Mouse (Mus musculus) forebrain, postnatal 0 days (tissue): ENCODE measurements at regions not wholly inside any gene's neighbourhood (a gene's known extent, or its start where the extent isn't known, plus 50 kb on each side); places are given as distances from the start of the nearest gene placed in this dataset.

Experiments
- ATAC-seq: fragments of 200-750 bp; cut with Nextera tagmentation; 2 replicates; pipeline ENCODE4 v1.8.0; 2017; ENCODE audit warnings: mild to moderate bottlenecking, moderate library complexity
- DNase-seq: peaks from one replicate; pipeline ENCODE4 v3.0.0-alpha.2; 2015
- H3K27ac ChIP-seq: fragments of 300-500 bp; sonication (generic); 2 replicates; pipeline ENCODE4 v1.5.1; 2014; ENCODE audit warnings: low read depth, mild to moderate bottlenecking, antibody characterized with exemption, low read length, moderate library complexity, mixed read lengths
- H3K27me3 ChIP-seq: fragments of 300-500 bp; sonication (generic); 2 replicates; pipeline ENCODE4 v1.6.1; 2014; ENCODE audit warnings: mild to moderate bottlenecking, low read length, mixed read lengths; ENCODE audit not compliant: insufficient read depth
- H3K36me3 ChIP-seq: fragments of 300-500 bp; sonication (generic); 2 replicates; pipeline ENCODE4 v1.6.1; 2014; ENCODE audit warnings: mild to moderate bottlenecking, moderate library complexity; ENCODE audit not compliant: insufficient read depth
- H3K4me1 ChIP-seq: fragments of 300-500 bp; sonication (generic); 2 replicates; pipeline ENCODE4 v1.6.1; 2014; ENCODE audit warnings: antibody characterized with exemption; ENCODE audit not compliant: insufficient read depth
- H3K4me2 ChIP-seq: fragments of 300-500 bp; sonication (generic); 2 replicates; pipeline ENCODE4 v1.6.1; 2014; ENCODE audit warnings: low read depth, mild to moderate bottlenecking, moderate library complexity
- H3K4me3 ChIP-seq: fragments of 300-500 bp; sonication (generic); 2 replicates; pipeline ENCODE4 v1.5.1; 2014; ENCODE audit warnings: low read depth, low read length, mixed read lengths
- H3K9ac ChIP-seq: fragments of 300-500 bp; sonication (generic); 2 replicates; pipeline ENCODE4 v1.6.1; 2014; ENCODE audit warnings: mild to moderate bottlenecking
- H3K9me3 ChIP-seq: fragments of 300-500 bp; sonication (generic); 2 replicates; pipeline ENCODE4 v1.6.1; 2016; ENCODE audit warnings: low read length
- CTCF ChIP-seq: sonication (generic); IDR thresholded peaks from 2 replicates; pipeline ENCODE4 v1.5.1; 2016; ENCODE audit warnings: antibody characterized with exemption, control low read depth, low read depth
- WGBS: fragments of 180-500 bp; shearing (Covaris S2); extraction: QIAGEN DNeasy Blood & Tissue Kit; methylation state at CpG from one replicate; pipeline ENCODE4 v1.1.7; 2014; 5-methylcytosine and 5-hydroxymethylcytosine counted together

DNA sequence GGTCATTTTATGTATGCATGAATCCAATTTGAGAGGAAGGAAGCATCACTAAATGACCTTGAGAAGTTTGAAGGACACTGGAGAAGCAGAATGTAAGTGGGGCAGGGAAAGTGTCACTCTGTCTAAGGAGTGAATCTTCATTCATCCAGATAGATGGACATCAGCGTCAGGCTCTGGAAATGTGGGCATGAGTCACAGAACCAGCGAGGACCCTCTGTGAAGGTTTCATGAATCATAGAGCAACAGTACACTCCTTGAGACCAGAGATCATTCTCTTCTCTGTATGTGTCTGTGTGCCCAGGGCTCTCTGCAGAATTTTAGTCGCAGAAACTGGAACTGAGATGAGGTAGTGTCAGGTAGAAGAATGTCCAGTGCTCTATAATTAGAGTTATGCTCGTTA is 62.4 kb upstream of the Lypd6 start:
- no peak overlapping the region for H3K4me2 ChIP-seq
- H3K4me3 ChIP-seq: no peak overlapping the region
- H3K36me3 ChIP-seq: no peaks in the 10 kb centered on the region
- WGBS: 80% methylated on average over 4 of the region's 4 CpGs
- H3K4me1 ChIP-seq: no peaks in the 10 kb centered on the region
- no peak for TF ChIP-seq CTCF
- no peak overlapping the region for H3K9ac ChIP-seq
- no peaks in the 10 kb centered on the region for H3K27me3 ChIP-seq
- ATAC-seq (no peak), DNase-seq (no peak)
- H3K9me3 ChIP-seq: no peaks in the 10 kb centered on the region
- H3K27ac ChIP-seq: no peak overlapping the region

DNA sequence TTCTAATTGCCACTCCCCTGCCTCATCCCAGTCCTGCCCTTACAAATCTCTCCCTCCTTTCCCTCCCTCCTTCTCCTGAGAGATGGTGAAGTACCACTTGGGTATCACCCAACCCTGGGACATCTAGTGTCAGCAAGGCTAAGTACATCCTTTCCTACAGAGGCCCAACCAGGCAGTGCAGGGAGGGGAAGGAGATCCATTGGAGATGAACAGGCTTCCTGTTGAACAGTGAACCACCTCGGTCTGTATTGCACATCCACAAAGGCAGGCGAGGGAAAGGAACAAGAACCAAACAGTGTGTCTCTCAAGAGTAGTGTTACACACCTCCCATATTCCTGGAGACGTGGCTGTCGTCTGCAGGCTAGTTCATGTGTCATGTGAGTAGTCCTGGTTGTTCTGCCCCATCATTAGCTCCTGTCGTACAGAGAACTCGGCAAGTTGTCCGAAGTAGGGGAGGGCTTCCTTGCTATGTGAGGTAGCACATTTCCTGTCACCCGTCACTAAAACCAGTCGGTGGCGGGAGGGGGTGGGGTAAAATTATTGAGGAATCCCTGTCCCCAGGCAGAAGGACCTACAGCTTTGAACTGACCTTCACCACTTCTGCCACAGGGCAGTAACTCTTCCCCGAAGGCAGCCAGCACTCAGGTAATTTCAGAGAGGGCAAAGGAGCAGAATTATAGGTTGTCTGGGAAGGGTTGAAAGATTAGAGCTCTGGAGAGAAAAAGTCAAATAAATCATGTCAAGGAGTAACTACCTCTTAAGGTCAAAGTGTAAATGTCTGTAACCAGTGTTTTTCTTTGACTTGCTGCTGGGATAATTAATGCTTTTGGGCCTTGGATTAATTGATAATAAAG is 61.3 kb upstream of the Lypd6 start:
- TF ChIP-seq CTCF: no peak
- 84% methylated on average over 11 of the region's 11 CpGs for WGBS
- DNase-seq: no peak
- no peaks in the 10 kb centered on the region for H3K9me3 ChIP-seq
- no peaks in the 10 kb centered on the region for H3K36me3 ChIP-seq
- H3K27ac ChIP-seq: no peak overlapping the region
- H3K4me2 ChIP-seq: no peak overlapping the region
- ATAC-seq: no peak
- H3K27me3 ChIP-seq: no peaks in the 10 kb centered on the region
- H3K4me3 ChIP-seq: no peak overlapping the region
- H3K9ac ChIP-seq: no peak overlapping the region
- no peaks in the 10 kb centered on the region for H3K4me1 ChIP-seq

DNA sequence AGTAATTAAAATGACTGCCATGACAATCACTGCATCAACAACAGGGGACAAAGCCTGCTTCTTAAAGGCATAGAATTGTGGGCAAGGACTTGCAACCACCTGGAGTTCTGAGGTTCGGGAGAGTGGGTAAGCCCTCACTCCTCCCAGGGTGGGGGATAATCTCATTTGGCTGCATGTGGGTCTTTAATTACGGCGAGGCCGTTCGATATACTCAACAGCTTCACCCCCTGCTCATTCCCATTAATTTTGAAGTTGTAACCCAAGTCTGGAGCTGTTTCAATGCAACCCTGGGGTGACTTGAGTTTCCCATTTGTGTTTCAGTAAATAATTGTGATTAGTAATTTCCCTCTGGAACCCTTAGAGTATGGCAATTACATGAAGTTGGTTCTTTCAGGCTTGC is 57.9 kb upstream of the Lypd6 start:
- no peaks in the 10 kb centered on the region for H3K9me3 ChIP-seq
- WGBS: 30% methylated on average over 5 of the region's 5 CpGs
- no peak for ATAC-seq
- no peak overlapping the region for H3K4me2 ChIP-seq
- DNase-seq: no peak
- H3K36me3 ChIP-seq: no peaks in the 10 kb centered on the region
- TF ChIP-seq CTCF: no peak
- no peak overlapping the region for H3K27ac ChIP-seq
- H3K9ac ChIP-seq: no peak overlapping the region
- no peaks in the 10 kb centered on the region for H3K4me1 ChIP-seq
- H3K4me3 ChIP-seq: no peak overlapping the region
- no peaks in the 10 kb centered on the region for H3K27me3 ChIP-seq

- no peak for TF ChIP-seq CTCF
- H3K4me3 ChIP-seq: no peak overlapping the region
- H3K27ac ChIP-seq: no peak overlapping the region
- no peaks in the 10 kb centered on the region for H3K36me3 ChIP-seq
- H3K4me1 ChIP-seq: no peaks in the 10 kb centered on the region
- WGBS: 41% methylated on average over 1 of the region's 1 CpGs
- no peak for DNase-seq
- H3K9ac ChIP-seq: no peak overlapping the region
- no peaks in the 10 kb centered on the region for H3K27me3 ChIP-seq
- H3K9me3 ChIP-seq: no peaks in the 10 kb centered on the region
- H3K4me2 ChIP-seq: no peak overlapping the region
- no peak for ATAC-seq
Observed at GRCm38 (mm10) chr2:50010409-50010808, 55.8 kb upstream of the Lypd6 start.

GRCm38 (mm10) chr2:50012303-50012702 is 53.9 kb upstream of the Lypd6 start:
- Histone ChIP-seq H3K9ac (no peak overlapping the region), H3K9me3 (no peaks in the 10 kb centered on the region), H3K4me1 (no peaks in the 10 kb centered on the region), H3K27ac (no peak overlapping the region), H3K36me3 (no peaks in the 10 kb centered on the region), H3K4me2 (no peak overlapping the region), H3K27me3 (no peaks in the 10 kb centered on the region), H3K4me3 (no peak overlapping the region)
- 94% methylated on average over 3 of the region's 3 CpGs for WGBS
- ATAC-seq (no peak), DNase-seq (no peak)
- no peak for TF ChIP-seq CTCF

GRCm38 (mm10) chr2:50013248-50013647 is 53.0 kb upstream of the Lypd6 start:
- peak; percentile 56 for DNase-seq
- no peak overlapping the region for H3K9ac ChIP-seq
- no peak overlapping the region for H3K4me3 ChIP-seq
- H3K36me3 ChIP-seq: no peaks in the 10 kb centered on the region
- no peak; the same call in 1 of the 2 replicates for ATAC-seq
- 71% methylated on average over 6 of the region's 6 CpGs for WGBS
- H3K4me1 ChIP-seq: no peaks in the 10 kb centered on the region
- H3K27me3 ChIP-seq: no peaks in the 10 kb centered on the region
- no peaks in the 10 kb centered on the region for H3K9me3 ChIP-seq
- no peak for TF ChIP-seq CTCF
- H3K27ac ChIP-seq: no peak overlapping the region
- no peak overlapping the region for H3K4me2 ChIP-seq

- no peak for ATAC-seq
- Histone ChIP-seq H3K27me3 (no peaks in the 10 kb centered on the region), H3K9me3 (no peaks in the 10 kb centered on the region), H3K4me2 (no peak overlapping the region), H3K4me3 (no peak overlapping the region), H3K9ac (no peak overlapping the region), H3K36me3 (no peaks in the 10 kb centered on the region), H3K27ac (no peak overlapping the region), H3K4me1 (no peaks in the 10 kb centered on the region)
- no peak for TF ChIP-seq CTCF
- no peak for DNase-seq
- WGBS: 84% methylated on average over 5 of the region's 5 CpGs
Observed at GRCm38 (mm10) chr2:50013882-50014281, 52.3 kb upstream of the Lypd6 start.
